Comparison of ENCODE assay signal across 8 mouse cellular contexts in genomic region chr10:127194428-127195327, GRCm38 (mm10). TPM values are rescaled to one million over a fixed set of nuclear protein-coding genes. Genes with fewer than 3 reads are reported as not detected.
DNase-seq lines count a peak whose midpoint lies in the region; TF ChIP-seq lines count a peak whose summit lies in the region.

No protein-coding gene starts in this region.

- TF ChIP-seq CTCF in lung, adult 2 months (IDR thresholded peaks at IDR 0.05; ENCODE audit: insufficient read depth, low read length): no peak
- no peak for TF ChIP-seq CTCF in olfactory bulb, adult 2 months (IDR thresholded peaks at IDR 0.05; ENCODE audit: insufficient read depth, low read depth, low read length)

- H3K27ac ChIP-seq in embryonic facial prominence, embryonic 10.5 days (replicated peaks): peak overlapping the region; percentile 94
- H3K27ac ChIP-seq in olfactory bulb, adult 2 months (ENCODE audit: insufficient read depth, low read depth, low read length): peak overlapping the region; percentile 24

- no peaks in the 10 kb centered on the region for H3K27me3 ChIP-seq in embryonic facial prominence, embryonic 10.5 days (replicated peaks; ENCODE audit: low read depth, poor library complexity, severe bottlenecking)

- peak overlapping the region; percentile 74 for H3K4me3 ChIP-seq in embryonic facial prominence, embryonic 10.5 days
- peak overlapping the region; percentile 80 for H3K4me3 ChIP-seq in lung, adult 2 months (replicated peaks; ENCODE audit: extremely low read depth, low read depth, low read length)
- H3K4me3 ChIP-seq in olfactory bulb, adult 2 months (ENCODE audit: insufficient read depth, low read depth, low read length): peak overlapping the region; percentile 91

- no peaks in the 10 kb centered on the region for H3K9me3 ChIP-seq in embryonic facial prominence, embryonic 10.5 days

- TF ChIP-seq POLR2A in lung, adult 2 months (IDR thresholded peaks at IDR 0.05; ENCODE audit: borderline replicate concordance, extremely low read depth, low read depth, low read length): peak; percentile 58; the same call in 1 of the 2 replicates
- TF ChIP-seq POLR2A in olfactory bulb, adult 2 months (IDR thresholded peaks at IDR 0.05; ENCODE audit: insufficient read depth, low read depth, low read length): no peak

- H3K36me3 ChIP-seq in embryonic facial prominence, embryonic 10.5 days (replicated peaks): peaks cover 57% of the 10 kb centered on the region

- H3K4me1 ChIP-seq in embryonic facial prominence, embryonic 10.5 days: peaks cover 76% of the 10 kb centered on the region
- peaks cover 6% of the 10 kb centered on the region for H3K4me1 ChIP-seq in lung, adult 2 months (ENCODE audit: control insufficient read depth, insufficient read depth, low read length)
- peaks cover 44% of the 10 kb centered on the region for H3K4me1 ChIP-seq in olfactory bulb, adult 2 months (ENCODE audit: control insufficient read depth, insufficient read depth, low read length)

- peak; percentile 32 for DNase-seq in A20 (ENCODE audit: low read depth, low spot score)
- DNase-seq in adrenal gland, adult 18-20 months (ENCODE audit: low spot score in 2 of 2): peak; percentile 58 to 66
- peak; percentile 65 for DNase-seq in embryonic facial prominence, embryonic 10.5 days (ENCODE audit: low spot score)
- peak; percentile 66 for DNase-seq in heart, adult 8-10 months (ENCODE audit: low spot score)
- DNase-seq in kidney, adult 11 months: peak; percentile 79
- DNase-seq in lung, adult 2 months: peak; percentile 73
- no peak for DNase-seq in layer of hippocampus, adult 9-10 months (ENCODE audit: low spot score)

- WGBS in embryonic facial prominence, embryonic 10.5 days: 14% methylated on average over 22 of the region's 22 CpGs
- 7% methylated on average over 22 of the region's 22 CpGs for WGBS in lung, adult 2 months
- WGBS in olfactory bulb, adult 2 months: 7% methylated on average over 22 of the region's 22 CpGs

RNA-seq across cellular contexts. Expression of gene Dtx3, which starts 0.8 kb away (rescaled TPM):
- 10 to 100 TPM; 63.0 to 67.6 TPM for total RNA-seq in adrenal gland, adult 18-20 months (2021)
- 107 and 115 TPM in 2 replicates for polyA plus RNA-seq in embryonic facial prominence, embryonic 10.5 days (2016; fragmentation: Nextera tagmentation; extraction: Ambion mirVana)
- total RNA-seq in heart, adult 8-10 months (2022): 10 to 100 TPM; 18.1 to 29.6 (median 24.2) TPM
- 134 and 157 TPM in 2 replicates for polyA plus RNA-seq in lung, adult 2 months (2012; rRNA removed)
- 159 TPM in 1 of 2 replicates, not detected in the other for polyA plus RNA-seq in olfactory bulb, adult 2 months (2012; ENCODE audit: insufficient read depth, insufficient read length, low replicate concordance, missing spikeins)

RNA-seq across cellular contexts. Expression of gene Arhgef25, which starts 4.8 kb away (rescaled TPM):
- total RNA-seq in adrenal gland, adult 18-20 months (2021): 10 to 100 TPM; 18.8 to 20.3 TPM
- 26.9 and 29.6 TPM in 2 replicates for polyA plus RNA-seq in embryonic facial prominence, embryonic 10.5 days (2016; fragmentation: Nextera tagmentation; extraction: Ambion mirVana)
- 10 to 100 TPM in 3 of 4 experiments, 1 to 10 TPM in 1; 8.1 to 13.4 (median 10.8) TPM for total RNA-seq in heart, adult 8-10 months (2022)
- 29.1 and 36.7 TPM in 2 replicates for polyA plus RNA-seq in lung, adult 2 months (2012; rRNA removed)
- not detected in 2 replicates for polyA plus RNA-seq in olfactory bulb, adult 2 months (2012; ENCODE audit: insufficient read depth, insufficient read length, low replicate concordance, missing spikeins)

RNA-seq across cellular contexts. Expression of gene Slc26a10, which starts 14.2 kb away (rescaled TPM):
- 1 to 10 TPM; 1.1 to 1.8 TPM for total RNA-seq in adrenal gland, adult 18-20 months (2021)
- 2.1 and 2.9 TPM in 2 replicates for polyA plus RNA-seq in embryonic facial prominence, embryonic 10.5 days (2016; fragmentation: Nextera tagmentation; extraction: Ambion mirVana)
- total RNA-seq in heart, adult 8-10 months (2022): 10 to 100 TPM; 13.0 to 24.6 (median 15.5) TPM
- polyA plus RNA-seq in lung, adult 2 months (2012; rRNA removed): 3.5 and 7.4 TPM in 2 replicates
- polyA plus RNA-seq in olfactory bulb, adult 2 months (2012; ENCODE audit: insufficient read depth, insufficient read length, low replicate concordance, missing spikeins): not detected in 2 replicates

RNA-seq across cellular contexts. Expression of gene Pip4k2c, which starts 16.7 kb away (rescaled TPM):
- 10 to 100 TPM; 41.5 to 44.7 TPM for total RNA-seq in adrenal gland, adult 18-20 months (2021)
- polyA plus RNA-seq in embryonic facial prominence, embryonic 10.5 days (2016; fragmentation: Nextera tagmentation; extraction: Ambion mirVana): 25.3 and 25.9 TPM in 2 replicates
- total RNA-seq in heart, adult 8-10 months (2022): 10 to 100 TPM; 32.4 to 38.3 (median 35.3) TPM
- polyA plus RNA-seq in lung, adult 2 months (2012; rRNA removed): 36.6 and 45.7 TPM in 2 replicates
- 102 TPM in 1 of 2 replicates, not detected in the other for polyA plus RNA-seq in olfactory bulb, adult 2 months (2012; ENCODE audit: insufficient read depth, insufficient read length, low replicate concordance, missing spikeins)

RNA-seq across cellular contexts. Expression of gene B4galnt1, which starts 29.7 kb away (rescaled TPM):
- total RNA-seq in adrenal gland, adult 18-20 months (2021): 1 to 10 TPM; 7.8 to 8.6 TPM
- 3.0 and 3.8 TPM in 2 replicates for polyA plus RNA-seq in embryonic facial prominence, embryonic 10.5 days (2016; fragmentation: Nextera tagmentation; extraction: Ambion mirVana)
- total RNA-seq in heart, adult 8-10 months (2022): 1 to 10 TPM; 1.2 to 3.2 (median 1.5) TPM
- polyA plus RNA-seq in lung, adult 2 months (2012; rRNA removed): 70.8 and 81.2 TPM in 2 replicates
- polyA plus RNA-seq in olfactory bulb, adult 2 months (2012; ENCODE audit: insufficient read depth, insufficient read length, low replicate concordance, missing spikeins): not detected in 2 replicates
